Mouse (Mus musculus): ENCODE measurements around the gene Pacsin2. TPM values are rescaled to one million over a fixed set of nuclear protein-coding genes. Genes with fewer than 3 reads are reported as not detected.

The Pacsin2 gene
- total RNA-seq, 2 experiments from 2014 or later, result 43.9 to 45.1 TPM

DNA sequence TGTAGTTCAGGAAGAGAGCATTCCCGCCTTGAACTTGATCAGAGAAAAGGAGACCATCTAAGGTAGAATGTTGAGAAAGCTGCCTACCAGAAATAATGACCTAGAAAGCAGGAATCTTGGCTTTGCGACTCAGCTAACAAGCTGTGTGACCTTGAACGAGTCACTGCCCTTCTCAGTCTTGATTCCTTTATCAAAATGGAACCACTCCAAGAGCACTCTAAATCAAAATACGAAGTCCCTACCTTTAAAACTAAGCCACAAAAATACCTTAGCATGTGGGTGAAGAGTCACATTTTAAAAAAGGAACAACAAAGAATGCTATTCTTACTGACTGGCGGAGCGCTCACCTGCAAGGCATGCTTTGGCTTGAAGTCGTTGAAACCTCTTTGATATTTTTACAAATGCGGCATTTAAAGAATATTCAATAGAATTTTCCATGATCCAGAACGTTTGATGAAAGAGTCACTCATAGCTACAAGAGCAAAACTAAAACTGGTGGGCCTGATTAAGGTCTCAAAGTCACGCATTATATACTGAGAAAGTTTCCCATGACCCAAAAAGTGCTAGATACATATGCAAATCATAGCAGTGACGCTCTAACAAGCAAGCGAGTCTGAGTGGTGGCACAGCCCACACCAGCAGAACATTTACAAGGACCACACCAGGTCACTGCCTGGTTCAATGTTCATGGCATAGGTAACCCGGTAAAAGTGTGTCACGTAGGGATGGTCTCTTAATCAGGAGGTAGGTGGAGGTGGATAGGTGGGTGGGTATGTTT is 33.2 kb downstream of the Pacsin2 start:
- no peak for DNase-seq

DNA sequence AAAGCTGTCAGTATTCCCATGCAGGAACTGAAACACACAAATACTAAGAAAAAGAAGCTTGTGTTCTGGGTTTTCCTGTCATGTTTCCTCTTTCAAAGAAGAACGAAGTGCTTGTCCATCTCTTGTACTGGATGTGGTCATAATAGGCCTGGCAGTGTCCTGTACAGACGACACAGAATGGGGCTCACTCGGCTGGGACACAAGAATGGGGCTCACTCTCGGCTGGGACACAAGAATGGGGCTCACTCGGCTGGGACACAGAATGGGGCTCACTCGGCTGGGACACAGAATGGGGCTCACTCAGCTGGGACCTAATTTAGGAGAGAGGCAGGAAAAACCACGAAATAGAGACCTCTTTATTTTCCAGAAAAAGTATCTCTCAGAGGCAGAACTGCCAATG is 34.0 kb downstream of the Pacsin2 start:
- intact Hi-C loops (cut with DNase I; ENCODE audit: low total_unique reads), result no loop called here
- DNase-seq, result no peak

More for the DNA sequence above, 33.2 kb downstream of the Pacsin2 start:
- intact Hi-C loops (cut with DNase I; ENCODE audit: low total_unique reads), result no loop called here

DNA sequence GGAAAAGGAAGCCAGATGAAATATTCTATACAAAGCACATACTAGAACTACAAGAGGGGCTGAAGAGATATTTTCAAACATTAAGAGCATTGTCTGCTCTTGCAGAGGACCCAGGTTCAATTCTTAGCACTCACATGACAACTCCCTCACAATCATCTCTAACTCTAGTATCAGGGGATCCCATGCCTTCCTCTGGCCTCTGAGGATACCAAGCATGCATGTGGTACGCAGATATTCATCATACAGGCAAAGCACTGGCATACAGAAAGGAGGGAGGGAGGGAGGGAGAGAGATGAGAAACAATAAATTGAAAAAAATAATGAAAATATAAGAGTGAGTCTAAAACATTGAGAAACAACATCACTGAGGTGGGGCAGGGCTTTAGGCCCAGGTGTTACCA is 35.8 kb downstream of the Pacsin2 start:
- DNase-seq, result no peak
- intact Hi-C loops (cut with DNase I; ENCODE audit: low total_unique reads), result no loop called here

DNA sequence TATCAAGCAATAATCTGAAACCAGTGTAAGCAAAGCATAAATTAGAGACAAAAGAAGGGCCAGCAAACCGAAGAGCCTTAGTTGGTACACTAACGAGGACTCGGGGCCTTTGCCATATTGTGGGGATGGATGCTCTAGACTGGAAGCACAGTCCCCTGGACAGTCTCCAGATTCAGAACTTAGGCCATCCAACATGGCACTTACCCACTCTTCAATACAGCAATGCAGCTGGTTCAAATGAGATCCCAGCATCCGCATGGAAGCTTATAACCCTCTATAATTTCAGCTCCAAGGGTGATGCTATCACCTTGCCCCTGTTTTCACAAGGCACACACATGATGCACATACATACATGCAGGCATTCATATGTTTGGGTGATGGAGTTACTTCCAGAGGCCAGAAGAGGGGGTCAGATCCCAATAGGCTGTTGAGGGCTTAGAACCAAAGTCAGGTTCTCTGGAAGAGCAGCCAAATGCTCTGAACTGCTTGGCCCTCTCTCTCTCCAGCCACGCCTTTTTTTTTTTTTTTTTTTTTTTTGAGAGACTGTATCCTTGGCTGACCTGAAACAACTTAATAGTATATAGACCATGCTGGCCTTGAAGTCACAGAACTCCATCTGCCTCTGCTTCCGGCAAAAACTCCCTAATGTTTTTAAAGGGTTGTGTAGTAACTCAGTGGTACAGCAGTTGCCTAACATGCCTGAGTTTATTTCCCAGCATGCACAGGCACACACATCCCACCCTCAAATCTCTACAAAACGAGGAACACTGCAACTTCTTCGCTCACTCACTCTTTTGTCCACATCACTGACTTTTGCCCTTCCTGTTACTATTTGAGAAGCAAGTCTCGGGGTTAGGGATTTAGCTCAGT is 36.9 kb downstream of the Pacsin2 start:
- intact Hi-C loops (cut with DNase I; ENCODE audit: low total_unique reads), result no loop called here
- DNase-seq, result no peak

DNA sequence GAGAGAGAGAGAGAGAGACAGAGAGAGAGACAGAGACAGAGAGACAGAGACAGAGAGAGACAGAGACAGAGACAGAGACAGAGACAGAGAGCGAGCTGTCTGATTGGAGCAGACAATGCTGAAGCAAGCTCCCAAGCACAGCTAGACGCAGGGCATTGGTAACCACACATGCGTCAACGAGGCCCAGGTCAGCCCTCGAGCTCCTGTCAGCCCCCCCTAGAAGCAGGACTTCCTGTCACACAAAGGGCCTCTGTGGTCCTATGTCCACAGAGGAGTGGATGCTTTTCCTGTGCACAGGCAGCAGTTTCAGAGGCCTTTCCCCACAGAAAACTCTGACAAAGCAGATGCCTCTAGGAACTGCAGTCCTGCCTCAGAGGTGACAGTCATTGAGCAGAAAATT is 38.6 kb downstream of the Pacsin2 start:
- no peak for DNase-seq
- intact Hi-C loops (cut with DNase I; ENCODE audit: low total_unique reads), result no loop called here

DNA sequence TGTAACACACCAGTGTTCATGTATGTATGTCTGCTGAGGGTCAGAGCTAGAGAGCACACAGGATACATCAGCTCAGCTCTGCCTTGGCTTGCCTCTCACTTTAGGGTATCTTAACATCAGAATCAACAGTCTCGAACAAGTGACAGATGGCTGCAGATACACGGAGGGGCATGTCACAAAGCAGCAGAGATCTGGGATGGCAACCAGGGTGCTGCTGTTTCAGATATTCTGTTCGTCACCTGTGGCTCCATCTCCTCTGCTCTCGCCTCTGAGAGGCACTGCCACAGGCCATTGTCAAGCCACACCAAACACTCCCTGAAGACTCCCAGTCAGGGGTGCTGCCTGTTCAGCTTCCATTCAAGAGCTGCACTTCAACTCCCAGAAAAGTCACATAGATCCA is 39.1 kb downstream of the Pacsin2 start:
- DNase-seq, result no peak
- intact Hi-C loops (cut with DNase I; ENCODE audit: low total_unique reads), result no loop called here

DNA sequence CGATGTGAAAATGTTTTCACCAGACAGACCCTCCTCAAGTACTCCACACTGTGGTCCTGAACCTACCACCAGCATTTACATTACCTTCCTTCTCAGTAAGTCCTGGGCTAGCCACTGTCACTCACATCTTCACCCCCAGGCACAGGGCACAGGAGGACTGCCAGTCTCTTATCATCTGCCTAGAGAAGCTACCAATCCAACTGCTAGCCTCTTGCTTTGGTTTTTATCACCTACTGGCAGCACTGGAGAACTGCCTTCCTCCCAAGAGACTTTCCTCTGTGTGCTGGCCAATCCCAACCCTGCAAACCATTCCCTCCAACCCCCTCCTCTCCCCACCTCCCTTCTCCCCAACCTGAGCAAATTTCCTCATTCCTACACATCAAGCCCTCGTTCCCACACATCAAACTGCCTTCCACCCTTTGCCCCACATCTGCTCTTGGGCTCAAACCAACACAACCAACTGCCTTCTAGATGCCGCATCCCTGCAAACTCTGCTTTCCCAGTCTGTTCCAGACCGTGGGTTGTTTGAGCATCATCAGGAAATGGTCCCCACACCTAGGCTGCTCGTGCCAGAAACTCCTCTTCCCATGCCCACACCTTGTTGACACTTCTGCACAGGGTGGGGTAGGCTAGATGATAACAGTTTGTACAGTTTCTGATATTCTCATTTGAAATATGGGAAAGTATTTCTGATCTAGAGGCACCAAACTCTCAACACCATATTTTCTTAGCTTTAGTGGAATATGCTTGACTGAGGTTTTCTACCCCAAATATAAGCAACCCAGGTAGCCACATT is 40.6 kb downstream of the Pacsin2 start:
- intact Hi-C loops (cut with DNase I; ENCODE audit: low total_unique reads), result no loop called here
- DNase-seq, result no peak

DNA sequence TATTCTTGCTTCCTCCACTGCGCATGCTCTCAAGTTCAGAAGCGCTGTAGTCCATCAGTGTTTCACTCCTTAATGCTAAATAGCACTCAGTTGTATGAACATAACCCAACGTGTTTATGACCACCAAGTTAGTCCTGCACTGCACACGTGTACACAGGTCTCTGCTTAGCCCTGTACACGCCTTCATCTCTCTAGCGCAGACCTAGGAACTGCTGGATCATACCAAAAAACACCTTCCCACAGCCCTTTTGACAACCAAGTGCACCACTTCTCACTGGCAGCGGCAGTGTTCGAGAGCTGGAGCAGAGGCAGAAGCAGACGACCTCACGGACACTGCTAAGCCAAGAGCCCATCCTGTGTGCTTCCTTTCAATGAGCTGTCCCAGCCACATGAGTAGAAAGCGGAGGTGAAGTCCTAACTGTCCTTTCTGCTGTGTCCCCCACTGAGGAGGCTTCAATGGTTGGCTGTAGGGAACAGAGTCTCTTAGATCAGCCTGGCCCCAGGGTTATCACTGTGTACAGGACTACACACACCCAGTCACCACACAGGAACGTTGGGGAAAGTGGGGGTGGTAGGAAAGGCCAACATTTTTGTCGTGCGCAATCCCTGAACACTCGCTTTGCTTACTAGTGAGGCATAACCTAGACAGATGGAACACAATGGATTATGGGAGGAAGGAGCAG is 42.0 kb downstream of the Pacsin2 start:
- intact Hi-C loops (cut with DNase I; ENCODE audit: low total_unique reads), result no loop called here

DNA sequence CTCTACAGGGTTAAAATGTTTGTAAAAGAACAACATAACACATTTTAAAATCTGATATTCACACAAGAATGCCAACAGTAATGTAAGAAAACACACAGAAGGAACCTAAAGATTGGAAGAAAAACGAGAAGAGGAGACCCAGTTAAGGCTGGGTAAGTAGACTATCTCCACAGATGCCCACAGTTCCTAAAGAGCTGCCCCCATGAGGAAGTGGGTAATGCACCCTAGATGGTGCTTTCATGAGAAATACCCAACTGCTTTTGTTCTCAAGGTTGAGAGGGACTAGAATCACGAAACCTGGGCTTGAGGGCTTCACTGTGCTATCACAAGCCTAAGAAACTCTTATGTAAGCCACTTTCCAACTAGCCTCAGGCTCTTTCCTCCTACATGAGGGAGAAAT is 44.8 kb downstream of the Pacsin2 start:
- DNase-seq, result no peak
- intact Hi-C loops (cut with DNase I; ENCODE audit: low total_unique reads), result no loop called here

More for the DNA sequence above, 42.0 kb downstream of the Pacsin2 start:
- no peak for DNase-seq

DNA sequence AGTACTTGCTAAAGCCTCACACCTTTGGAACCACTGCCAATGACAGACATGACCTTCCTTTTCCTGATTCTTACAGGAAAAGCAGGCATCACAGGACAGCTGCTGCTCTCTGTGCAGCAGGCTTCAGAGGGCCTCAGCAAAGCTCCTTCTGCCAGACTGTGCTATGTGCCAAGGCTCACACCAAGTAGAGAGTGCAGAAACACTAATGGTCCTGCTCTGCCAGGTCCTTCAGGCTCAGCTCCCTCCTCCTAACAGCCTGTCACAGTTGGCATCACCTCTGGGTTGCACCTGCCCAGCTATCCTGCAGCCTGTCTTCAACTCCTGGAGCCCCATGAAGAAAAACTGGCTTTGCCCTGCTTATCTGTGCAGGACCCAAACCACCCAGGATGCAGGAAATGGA is 45.7 kb downstream of the Pacsin2 start:
- no peak for DNase-seq
- intact Hi-C loops (cut with DNase I; ENCODE audit: low total_unique reads), result no loop called here

DNA sequence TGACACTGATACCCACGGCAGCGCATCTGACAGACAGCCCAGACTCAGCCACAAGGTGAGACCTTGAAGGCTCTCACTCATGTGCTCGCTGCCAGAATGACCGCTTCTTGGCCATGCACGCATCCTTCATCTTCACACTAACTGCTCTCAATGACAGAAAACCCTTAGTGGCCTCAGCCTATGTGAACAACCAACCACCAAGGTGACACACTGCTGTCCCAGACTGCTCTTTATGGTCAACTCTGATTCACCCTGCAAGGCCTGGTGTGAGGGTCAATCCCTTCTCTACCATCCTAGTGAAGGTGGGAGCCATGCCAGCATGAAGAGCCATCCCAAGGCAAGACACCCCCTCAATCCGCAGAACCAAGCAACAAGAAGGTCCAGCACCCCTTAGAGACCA is 46.5 kb downstream of the Pacsin2 start:
- intact Hi-C loops (cut with DNase I; ENCODE audit: low total_unique reads), result no loop called here
- no peak for DNase-seq

DNA sequence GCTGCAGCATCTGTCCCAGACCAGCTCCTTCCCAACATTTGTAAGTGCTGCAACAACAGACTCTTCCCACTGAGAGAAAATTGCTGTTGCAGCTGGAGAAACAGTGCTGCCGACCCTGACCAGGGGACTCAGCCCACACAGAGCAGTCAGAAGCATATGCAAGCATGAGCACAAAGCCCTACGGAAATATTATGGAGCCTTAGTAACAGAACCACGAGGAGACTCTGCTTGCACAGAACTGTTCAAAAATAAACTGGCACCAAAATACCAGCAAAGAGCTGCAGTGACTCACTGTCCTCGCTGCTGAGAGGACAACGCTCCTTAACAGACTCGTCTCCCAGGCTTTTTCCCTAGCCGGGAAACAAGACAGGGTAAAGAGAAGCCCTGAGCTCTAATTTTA is 47.0 kb downstream of the Pacsin2 start:
- intact Hi-C loops (cut with DNase I; ENCODE audit: low total_unique reads), result no loop called here
- no peak for DNase-seq

DNA sequence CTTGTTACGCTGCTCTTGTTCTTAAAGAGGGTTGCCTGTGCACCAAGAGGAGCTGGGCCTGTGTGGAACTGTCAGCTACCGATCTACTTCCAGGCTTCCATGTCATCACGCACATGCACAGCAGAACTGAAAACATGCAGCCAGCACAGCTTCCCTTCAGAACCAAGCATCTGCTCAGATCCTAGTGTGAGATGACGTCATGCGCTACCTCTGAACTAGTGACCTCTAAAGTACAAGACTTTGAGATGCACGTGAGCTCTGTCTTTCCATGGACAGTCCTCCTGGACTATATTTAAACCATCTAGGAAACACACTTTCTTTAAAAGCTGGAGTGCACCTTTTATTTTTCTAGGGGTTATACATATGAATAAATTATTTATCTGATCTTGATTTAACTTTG is 49.0 kb downstream of the Pacsin2 start:
- intact Hi-C loops (cut with DNase I; ENCODE audit: low total_unique reads), result no loop called here
- DNase-seq, result no peak

DNA sequence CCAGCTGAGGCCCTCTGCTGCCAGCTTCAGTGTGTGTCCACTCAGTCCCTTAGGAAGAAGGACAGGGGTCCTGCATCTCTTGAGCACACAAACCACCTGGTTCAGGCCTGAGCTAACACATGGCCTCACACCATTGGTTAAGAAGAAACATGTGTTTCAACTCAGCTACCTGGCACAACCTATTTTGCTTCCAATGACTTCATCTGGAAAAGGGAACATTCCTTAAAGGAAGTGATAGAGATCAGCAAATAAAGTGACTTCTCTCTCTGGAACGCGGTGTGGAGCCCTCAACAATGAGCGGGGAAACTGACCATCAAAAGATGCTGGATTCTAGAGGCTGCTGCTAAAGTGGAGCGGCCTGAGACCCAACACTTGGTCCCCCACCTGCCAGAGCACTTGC is 52.8 kb downstream of the Pacsin2 start:
- no peak for DNase-seq
- intact Hi-C loops (cut with DNase I; ENCODE audit: low total_unique reads), result no loop called here

DNA sequence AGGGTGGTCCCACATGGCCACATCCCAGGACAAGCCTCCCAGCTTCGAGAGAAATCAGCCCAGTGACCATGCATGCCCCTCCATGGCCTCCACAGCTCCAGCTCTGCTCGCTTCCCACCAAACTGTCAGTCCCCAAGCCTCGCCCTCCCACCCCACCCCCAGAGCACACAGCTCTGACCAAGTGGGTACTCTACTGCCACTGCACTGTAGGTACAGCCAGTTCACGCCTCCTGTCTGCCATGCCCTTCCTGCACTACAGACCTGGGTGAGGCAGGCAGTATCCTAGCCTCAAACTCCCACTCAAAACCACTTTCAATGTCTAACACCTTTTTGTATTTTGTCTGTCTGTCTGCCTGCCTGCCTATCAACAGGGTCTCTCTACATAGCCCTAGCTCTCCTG is 53.7 kb downstream of the Pacsin2 start:
- intact Hi-C loops (cut with DNase I; ENCODE audit: low total_unique reads), result no loop called here
- DNase-seq, result no peak

DNA sequence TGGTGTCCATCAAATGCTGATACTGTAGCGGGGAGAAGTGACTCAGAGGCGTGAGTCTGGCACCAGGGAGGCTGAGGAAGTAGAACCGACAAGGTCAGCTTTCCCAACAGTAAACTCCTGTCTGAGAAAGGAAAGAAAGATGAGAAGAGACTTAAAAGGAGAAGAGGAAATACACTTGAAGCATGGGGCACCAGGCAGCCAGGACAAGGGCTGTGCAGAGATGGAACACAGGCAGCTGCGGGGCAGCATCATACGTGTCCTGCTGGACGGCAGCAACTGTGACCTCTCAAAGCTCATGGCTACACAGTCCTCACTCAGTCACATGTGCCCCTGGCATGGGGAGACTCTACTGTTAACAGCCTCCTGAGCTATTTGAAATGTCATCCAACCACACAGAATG is 54.1 kb downstream of the Pacsin2 start:
- DNase-seq, result no peak
- intact Hi-C loops (cut with DNase I; ENCODE audit: low total_unique reads), result no loop called here

DNA sequence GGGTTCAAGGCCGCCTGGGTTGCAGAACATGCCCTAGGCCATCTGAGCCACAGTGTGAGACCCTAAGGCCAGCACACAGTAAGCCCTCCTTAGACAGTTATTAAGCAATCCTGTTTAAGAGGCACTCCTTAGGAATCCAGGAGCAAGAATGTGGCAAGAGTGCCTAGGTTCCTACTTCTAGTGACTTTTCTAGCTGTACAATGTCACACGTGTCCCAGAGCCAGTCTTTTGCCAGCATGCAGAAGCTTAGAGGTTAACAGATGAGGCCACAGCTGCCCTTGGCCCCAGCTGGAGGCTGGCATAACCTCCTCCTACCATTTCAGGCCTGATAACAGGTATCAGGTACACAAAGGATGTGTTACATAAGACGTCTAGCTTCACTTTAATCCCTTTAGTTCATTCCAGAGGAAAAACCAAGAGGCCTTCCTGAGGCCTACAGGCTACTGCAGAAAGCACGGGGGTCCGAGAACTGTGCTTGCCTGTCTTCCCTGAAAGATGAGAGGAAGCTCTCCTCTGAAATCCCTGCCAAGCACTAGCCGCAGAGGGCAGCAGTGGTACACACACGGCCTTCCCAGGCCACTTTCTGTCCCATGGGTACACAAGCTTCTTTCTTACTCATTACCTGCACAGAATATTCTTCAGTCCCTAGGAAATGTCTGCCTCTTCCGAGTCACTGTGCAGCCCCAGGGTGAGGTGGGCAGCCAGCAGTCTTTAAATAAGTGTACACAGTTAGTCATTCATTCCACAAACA is 55.5 kb downstream of the Pacsin2 start:
- intact Hi-C loops (cut with DNase I; ENCODE audit: low total_unique reads), result no loop called here
- no peak for DNase-seq

DNA sequence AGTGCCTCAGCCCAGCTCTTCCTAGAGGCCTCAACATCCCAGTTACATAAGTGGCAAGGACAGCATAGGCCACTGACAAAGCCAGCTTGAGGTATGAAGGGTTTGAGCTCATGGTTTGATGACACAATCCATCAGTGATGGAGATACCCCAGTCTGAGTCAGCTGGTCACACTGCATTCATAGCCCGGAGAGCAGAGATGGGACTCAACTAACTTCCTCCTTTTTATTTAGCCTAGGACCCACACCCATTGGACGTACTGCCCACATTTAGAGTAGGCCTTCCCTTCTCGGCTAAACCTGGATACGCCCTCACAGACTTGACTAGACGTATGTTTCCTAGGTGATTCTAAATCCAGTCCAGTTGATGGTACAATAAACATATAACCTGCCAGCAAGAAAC is 56.2 kb downstream of the Pacsin2 start:
- intact Hi-C loops (cut with DNase I; ENCODE audit: low total_unique reads), result no loop called here
- no peak for DNase-seq

DNA sequence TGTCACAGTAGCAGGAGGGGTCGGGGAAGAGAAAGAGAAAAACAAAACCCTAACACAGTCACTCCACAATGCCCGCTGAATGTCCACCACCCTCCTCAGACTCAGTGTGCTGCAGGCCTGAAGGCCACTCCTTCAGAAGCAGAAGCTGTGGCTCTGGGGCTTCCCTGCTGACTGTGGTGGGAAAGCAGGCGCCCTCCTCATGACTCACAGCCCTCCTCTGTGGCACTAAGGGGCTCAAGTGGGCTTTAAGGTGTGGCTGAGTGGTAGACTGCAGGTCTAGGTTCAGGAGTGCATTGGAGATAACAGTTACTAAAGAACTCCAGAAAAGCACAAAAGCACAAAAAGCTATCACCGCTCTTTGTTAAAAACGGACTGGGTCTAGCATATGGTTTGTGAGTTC is 56.9 kb downstream of the Pacsin2 start:
- DNase-seq, result no peak
- intact Hi-C loops (cut with DNase I; ENCODE audit: low total_unique reads), result no loop called here

All from gastrocnemius, postnatal 14 days (tissue).